Mouse (Mus musculus): Measurements from ENCODE around the gene Trpv6. TPM values are rescaled to one million over a fixed set of nuclear protein-coding genes. Genes with fewer than 3 reads are reported as not detected.

Gene Trpv6
- 1.8 and 2.3 TPM in 2 replicates for polyA plus RNA-seq (2015; fragmentation: Nextera tagmentation; extraction: Ambion mirVana)

DNA sequence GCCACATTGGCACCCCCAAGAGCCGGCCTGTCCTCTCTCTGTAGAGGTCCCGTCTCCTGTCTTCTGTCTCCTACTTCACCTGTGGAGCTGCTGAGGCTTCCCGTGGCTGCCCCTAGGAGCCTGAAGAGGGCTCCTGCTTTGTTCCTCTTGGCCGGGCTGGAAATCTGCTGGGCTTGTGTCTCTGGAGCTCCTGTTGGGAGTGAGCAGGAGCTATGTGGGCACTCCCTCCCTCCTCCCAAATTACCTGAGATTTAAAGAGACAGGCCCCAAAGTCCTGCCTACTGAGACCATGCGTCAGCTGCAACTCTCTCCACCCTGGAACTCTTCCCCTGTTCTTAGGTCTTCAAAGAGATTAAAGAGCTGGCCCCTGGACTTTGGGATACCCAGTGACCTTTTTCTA lies at the start of gene Trpv6:
Gene Trpv6, minus strand, starts transcription at position 228 of the 400 bp plus-strand sequence.
- 14% methylated on average over 5 of the region's 5 CpGs for WGBS
- H3K36me3 ChIP-seq: no peaks in the 10 kb centered on the region
- H3K9ac ChIP-seq: no peak within 1 kb of the TSS
- H3K9me3 ChIP-seq: no peaks in the 10 kb centered on the region
- no peaks in the 10 kb centered on the region for H3K4me1 ChIP-seq
- H3K4me2 ChIP-seq: peak within 1 kb of the TSS; percentile 48
- no peaks in the 10 kb centered on the region for H3K27me3 ChIP-seq
- peak within 1 kb of the TSS; percentile 34 for H3K4me3 ChIP-seq
- no peak; the same call in 1 of the 2 replicates for ATAC-seq (ENCODE audit: borderline replicate concordance, extremely low read depth, low FRiP score, low TSS enrichment)
- no peak within 1 kb of the TSS for H3K27ac ChIP-seq

- Histone ChIP-seq H3K9me3 (no peaks in the 10 kb centered on the region), H3K4me2 (no peak overlapping the region), H3K27ac (no peak overlapping the region), H3K9ac (no peak overlapping the region), H3K4me1 (no peaks in the 10 kb centered on the region), H3K27me3 (no peaks in the 10 kb centered on the region), H3K36me3 (no peaks in the 10 kb centered on the region), H3K4me3 (no peak overlapping the region)
- WGBS: 80% methylated on average over 3 of the region's 3 CpGs
- ATAC-seq (ENCODE audit: borderline replicate concordance, extremely low read depth, low FRiP score, low TSS enrichment): no peak
Measured at GRCm38 (mm10) chr6:41685596-41685995, 49.4 kb upstream of the Trpv6 start.

DNA sequence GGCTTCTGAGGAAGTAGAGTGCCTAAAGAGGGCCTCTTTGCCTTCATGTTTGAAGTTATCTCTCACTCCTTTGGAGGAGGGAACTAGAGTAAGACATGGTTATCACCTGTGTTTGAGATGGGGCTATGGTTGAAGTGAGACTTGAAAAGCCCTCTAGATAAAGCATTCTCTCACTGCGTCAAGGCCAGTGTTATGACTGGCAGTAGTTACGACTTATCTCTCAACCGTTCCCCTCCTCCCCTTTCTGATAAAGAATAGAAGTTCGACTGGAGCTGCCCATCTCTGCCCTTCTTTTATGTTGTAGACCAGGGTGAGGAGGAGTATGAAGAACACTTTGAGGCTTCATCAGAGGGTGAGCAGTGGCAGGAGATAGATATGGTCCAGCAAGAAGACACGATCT lies 48.7 kb upstream of the Trpv6 start:
- Histone ChIP-seq H3K4me1 (no peaks in the 10 kb centered on the region), H3K36me3 (no peaks in the 10 kb centered on the region), H3K27me3 (no peaks in the 10 kb centered on the region), H3K9me3 (no peaks in the 10 kb centered on the region), H3K4me2 (no peak overlapping the region), H3K4me3 (no peak overlapping the region), H3K27ac (no peak overlapping the region), H3K9ac (no peak overlapping the region)
- no peak for ATAC-seq (ENCODE audit: borderline replicate concordance, extremely low read depth, low FRiP score, low TSS enrichment)
- WGBS: 57% methylated on average over 5 of the region's 5 CpGs

- Histone ChIP-seq H3K9ac (no peak within 1 kb of the TSS), H3K4me1 (no peaks in the 10 kb centered on the region), H3K27ac (no peak within 1 kb of the TSS), H3K27me3 (no peaks in the 10 kb centered on the region), H3K4me3 (no peak within 1 kb of the TSS), H3K36me3 (no peaks in the 10 kb centered on the region), H3K9me3 (no peaks in the 10 kb centered on the region), H3K4me2 (no peak within 1 kb of the TSS)
- ATAC-seq (ENCODE audit: borderline replicate concordance, extremely low read depth, low FRiP score, low TSS enrichment): no peak
- 90% methylated on average over 2 of the region's 2 CpGs for WGBS
Measured at GRCm38 (mm10) chr6:41684131-41684530, 47.9 kb upstream of the Trpv6 start, which contains the start of gene Llcfc1. Gene Llcfc1, plus strand, starts transcription at chr6:41684431.

DNA sequence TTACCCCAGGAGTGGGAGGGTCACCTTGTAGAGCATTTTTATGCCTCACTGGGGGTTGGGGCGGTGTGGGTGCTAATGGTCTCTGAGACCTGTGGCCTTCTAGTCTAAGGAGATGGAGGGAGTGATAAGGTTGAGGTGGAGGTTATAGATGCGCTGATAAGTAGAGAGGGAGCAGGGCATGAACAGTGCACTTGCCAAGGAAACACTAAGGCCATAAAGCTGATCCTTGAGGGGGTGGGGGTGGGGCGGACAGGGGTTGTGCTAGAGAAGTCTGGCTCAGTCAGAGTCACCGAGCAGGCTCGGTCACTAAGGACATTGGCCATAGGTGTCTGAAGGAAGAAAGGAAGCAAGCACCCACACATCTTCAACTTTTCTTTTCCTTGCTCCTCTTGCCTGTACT lies 45.5 kb upstream of the Trpv6 start:
- 55% methylated on average over 5 of the region's 5 CpGs for WGBS

DNA sequence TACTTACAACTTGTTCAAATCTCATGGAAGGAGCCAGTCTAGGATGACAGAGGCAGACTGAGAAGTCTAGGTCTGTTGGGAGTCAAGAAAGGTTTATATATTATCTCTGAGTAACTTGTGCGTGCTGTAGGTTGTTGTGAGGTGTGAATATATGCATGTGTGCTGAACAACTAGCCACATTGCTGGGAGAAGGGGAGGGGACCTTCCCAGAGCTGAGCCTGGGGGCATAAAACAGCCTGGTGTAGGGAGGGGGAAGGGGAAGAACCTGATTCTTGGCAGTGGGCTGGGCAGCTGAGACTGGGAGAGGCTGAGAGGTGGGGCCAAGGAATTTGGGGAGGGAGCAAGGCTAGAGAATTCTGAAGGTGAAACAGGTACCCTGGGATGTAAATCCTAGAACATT lies 44.5 kb upstream of the Trpv6 start, which contains the start of gene Trpv5:
Gene Trpv5, minus strand, starts transcription at position 101 of the 400 bp plus-strand sequence.
- H3K4me1 ChIP-seq: no peaks in the 10 kb centered on the region
- no peak within 1 kb of the TSS for H3K27ac ChIP-seq
- no peak for ATAC-seq (ENCODE audit: borderline replicate concordance, extremely low read depth, low FRiP score, low TSS enrichment)
- no peaks in the 10 kb centered on the region for H3K27me3 ChIP-seq
- no peaks in the 10 kb centered on the region for H3K36me3 ChIP-seq
- no peaks in the 10 kb centered on the region for H3K9me3 ChIP-seq
- 72% methylated on average over 1 of the region's 1 CpGs for WGBS
- H3K9ac ChIP-seq: no peak within 1 kb of the TSS
- H3K4me2 ChIP-seq: no peak within 1 kb of the TSS
- no peak within 1 kb of the TSS for H3K4me3 ChIP-seq

More for the DNA sequence above, 45.5 kb upstream of the Trpv6 start:
- no peaks in the 10 kb centered on the region for H3K36me3 ChIP-seq
- ATAC-seq (ENCODE audit: borderline replicate concordance, extremely low read depth, low FRiP score, low TSS enrichment): no peak
- no peaks in the 10 kb centered on the region for H3K4me1 ChIP-seq
- no peaks in the 10 kb centered on the region for H3K27me3 ChIP-seq
- H3K9ac ChIP-seq: no peak overlapping the region
- no peaks in the 10 kb centered on the region for H3K9me3 ChIP-seq
- H3K4me2 ChIP-seq: no peak overlapping the region
- H3K27ac ChIP-seq: no peak overlapping the region
- no peak overlapping the region for H3K4me3 ChIP-seq

DNA sequence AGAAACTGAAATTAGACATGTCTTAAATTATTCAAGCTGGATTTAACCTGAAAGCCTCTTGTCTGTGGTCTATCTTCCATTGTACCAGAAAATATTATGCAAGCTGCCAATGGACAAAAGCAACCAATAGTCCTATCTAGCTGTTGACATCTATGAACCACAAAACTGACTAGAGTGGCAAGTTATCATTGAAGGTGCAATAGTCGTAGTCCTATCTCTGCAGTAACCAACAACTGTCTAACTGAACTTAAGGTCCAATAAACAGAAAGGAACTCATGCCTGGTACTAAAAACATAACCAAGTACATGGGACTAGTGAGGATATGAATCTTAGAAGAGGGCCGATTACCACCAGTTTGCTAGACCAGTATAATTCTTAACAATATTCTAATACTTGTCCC lies 40.3 kb upstream of the Trpv6 start:
- Histone ChIP-seq H3K4me1 (no peaks in the 10 kb centered on the region), H3K27ac (no peak overlapping the region), H3K4me2 (no peak overlapping the region), H3K9ac (no peak overlapping the region), H3K27me3 (no peaks in the 10 kb centered on the region), H3K36me3 (no peaks in the 10 kb centered on the region), H3K4me3 (no peak overlapping the region), H3K9me3 (no peaks in the 10 kb centered on the region)
- 85% methylated on average over 2 of the region's 2 CpGs for WGBS
- ATAC-seq (ENCODE audit: borderline replicate concordance, extremely low read depth, low FRiP score, low TSS enrichment): no peak

GRCm38 (mm10) chr6:41662320-41662719 lies 26.1 kb upstream of the Trpv6 start:
- no peak overlapping the region for H3K27ac ChIP-seq
- H3K4me1 ChIP-seq: no peaks in the 10 kb centered on the region
- H3K36me3 ChIP-seq: no peaks in the 10 kb centered on the region
- ATAC-seq (ENCODE audit: borderline replicate concordance, extremely low read depth, low FRiP score, low TSS enrichment): no peak
- 35% methylated on average over 2 of the region's 2 CpGs for WGBS
- H3K4me3 ChIP-seq: no peak overlapping the region
- H3K27me3 ChIP-seq: no peaks in the 10 kb centered on the region
- no peaks in the 10 kb centered on the region for H3K9me3 ChIP-seq
- no peak overlapping the region for H3K4me2 ChIP-seq
- no peak overlapping the region for H3K9ac ChIP-seq

GRCm38 (mm10) chr6:41658487-41658886 lies 22.3 kb upstream of the Trpv6 start:
- H3K36me3 ChIP-seq: no peaks in the 10 kb centered on the region
- no peaks in the 10 kb centered on the region for H3K4me1 ChIP-seq
- H3K27ac ChIP-seq: no peak overlapping the region
- H3K9ac ChIP-seq: no peak overlapping the region
- 44% methylated on average over 1 of the region's 1 CpGs for WGBS
- no peak overlapping the region for H3K4me2 ChIP-seq
- no peak for ATAC-seq (ENCODE audit: borderline replicate concordance, extremely low read depth, low FRiP score, low TSS enrichment)
- H3K9me3 ChIP-seq: no peaks in the 10 kb centered on the region
- H3K4me3 ChIP-seq: no peak overlapping the region
- H3K27me3 ChIP-seq: no peaks in the 10 kb centered on the region

GRCm38 (mm10) chr6:41654648-41655047 lies 18.4 kb upstream of the Trpv6 start:
- no peak overlapping the region for H3K27ac ChIP-seq
- H3K4me3 ChIP-seq: no peak overlapping the region
- 76% methylated on average over 8 of the region's 8 CpGs for WGBS
- H3K4me1 ChIP-seq: no peaks in the 10 kb centered on the region
- H3K4me2 ChIP-seq: no peak overlapping the region
- H3K27me3 ChIP-seq: no peaks in the 10 kb centered on the region
- no peak for ATAC-seq (ENCODE audit: borderline replicate concordance, extremely low read depth, low FRiP score, low TSS enrichment)
- H3K9me3 ChIP-seq: no peaks in the 10 kb centered on the region
- no peak overlapping the region for H3K9ac ChIP-seq
- no peaks in the 10 kb centered on the region for H3K36me3 ChIP-seq

DNA sequence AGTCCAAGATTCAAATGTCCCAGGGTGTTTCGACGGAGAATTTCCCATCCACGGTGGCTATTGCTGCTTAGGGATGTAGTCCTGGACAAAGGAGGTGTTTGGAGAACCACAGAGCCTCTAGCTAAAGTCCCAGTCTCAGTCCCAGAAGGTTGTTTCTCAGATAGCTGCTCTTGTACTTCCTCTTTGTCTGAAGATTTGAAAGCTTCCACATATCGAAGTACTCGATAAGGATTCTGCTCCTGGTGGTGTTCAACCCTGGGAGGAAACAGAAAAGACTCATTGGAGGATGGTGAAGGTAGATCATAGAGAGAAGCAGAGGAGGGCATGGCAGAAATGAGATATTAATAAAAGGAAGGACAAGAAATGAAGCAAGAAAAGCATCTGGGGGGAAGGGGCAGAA lies 17.0 kb upstream of the Trpv6 start:
- H3K9me3 ChIP-seq: no peaks in the 10 kb centered on the region
- no peak overlapping the region for H3K4me2 ChIP-seq
- no peak overlapping the region for H3K4me3 ChIP-seq
- no peak for ATAC-seq (ENCODE audit: borderline replicate concordance, extremely low read depth, low FRiP score, low TSS enrichment)
- H3K27me3 ChIP-seq: no peaks in the 10 kb centered on the region
- WGBS: 87% methylated on average over 5 of the region's 5 CpGs
- no peak overlapping the region for H3K27ac ChIP-seq
- H3K9ac ChIP-seq: no peak overlapping the region
- no peaks in the 10 kb centered on the region for H3K4me1 ChIP-seq
- no peaks in the 10 kb centered on the region for H3K36me3 ChIP-seq

GRCm38 (mm10) chr6:41646672-41647071 lies 10.5 kb upstream of the Trpv6 start:
- Histone ChIP-seq H3K4me3 (no peak overlapping the region), H3K4me1 (no peaks in the 10 kb centered on the region), H3K4me2 (no peak overlapping the region), H3K9me3 (no peaks in the 10 kb centered on the region), H3K9ac (no peak overlapping the region), H3K27ac (no peak overlapping the region), H3K36me3 (no peaks in the 10 kb centered on the region), H3K27me3 (no peaks in the 10 kb centered on the region)
- ATAC-seq (ENCODE audit: borderline replicate concordance, extremely low read depth, low FRiP score, low TSS enrichment): no peak

GRCm38 (mm10) chr6:41646220-41646619 lies 10.0 kb upstream of the Trpv6 start:
- no peaks in the 10 kb centered on the region for H3K36me3 ChIP-seq
- no peak for ATAC-seq (ENCODE audit: borderline replicate concordance, extremely low read depth, low FRiP score, low TSS enrichment)
- H3K9ac ChIP-seq: no peak overlapping the region
- H3K27me3 ChIP-seq: no peaks in the 10 kb centered on the region
- H3K4me1 ChIP-seq: no peaks in the 10 kb centered on the region
- H3K9me3 ChIP-seq: no peaks in the 10 kb centered on the region
- no peak overlapping the region for H3K4me3 ChIP-seq
- H3K27ac ChIP-seq: no peak overlapping the region
- H3K4me2 ChIP-seq: no peak overlapping the region
- WGBS: 85% methylated on average over 3 of the region's 3 CpGs

All from lung, embryonic 15.5 days (tissue).